Mouse (Mus musculus) heart, postnatal 36 days (tissue): Measurements from ENCODE around the gene Mpv17. TPM values are rescaled to one million over a fixed set of nuclear protein-coding genes. Genes with fewer than 3 reads are reported as not detected.

Source experiments
- DNase-seq, 2 experiments: peaks; one replicate each; pipeline ENCODE4 v3.0.0; 2021 to 2022
- intact Hi-C: fragments of 180-260 bp; cut with DNase I; formaldehyde crosslinking; loops from one replicate; pipeline ENCODE4 v1.15.1; 2025
- total RNA-seq, 2 experiments: library from RNA; stranded (reverse); gene quantifications; 2 replicates each; pipeline ENCODE4 v1.2.3; 2021

The Mpv17 gene
- total RNA-seq = 10 to 100 TPM; 50.7 to 52.0 TPM

DNA sequence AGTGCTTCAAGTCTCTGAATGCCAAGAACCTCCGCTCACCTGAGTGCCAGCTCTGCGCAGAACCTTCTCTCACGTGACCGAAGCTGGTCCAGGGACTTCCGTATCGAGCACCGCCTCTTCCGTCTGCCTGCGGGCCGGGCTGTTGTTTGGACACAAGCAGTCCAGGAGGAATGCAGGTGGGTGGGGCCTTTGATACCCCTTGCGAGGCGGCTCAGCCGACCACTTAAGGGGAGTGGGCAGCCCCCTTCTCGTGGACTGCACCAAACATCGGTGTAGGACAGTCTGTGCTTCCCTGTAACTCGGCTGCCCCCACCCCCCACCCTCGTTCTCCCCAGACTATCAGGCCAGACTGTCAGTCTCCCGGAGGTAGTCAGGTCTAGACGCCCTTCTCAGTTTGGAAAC is at the start of gene Mpv17:
Mpv17 (minus strand) TSS at position 100 of the 402 bp plus-strand sequence.
- DNase-seq = peak; percentile 76 to 84
- intact Hi-C loops = loop anchor here (5.0 kb wide), 1 partner anchor 173 kb away; no protein-coding TSS in a partner anchor

DNA sequence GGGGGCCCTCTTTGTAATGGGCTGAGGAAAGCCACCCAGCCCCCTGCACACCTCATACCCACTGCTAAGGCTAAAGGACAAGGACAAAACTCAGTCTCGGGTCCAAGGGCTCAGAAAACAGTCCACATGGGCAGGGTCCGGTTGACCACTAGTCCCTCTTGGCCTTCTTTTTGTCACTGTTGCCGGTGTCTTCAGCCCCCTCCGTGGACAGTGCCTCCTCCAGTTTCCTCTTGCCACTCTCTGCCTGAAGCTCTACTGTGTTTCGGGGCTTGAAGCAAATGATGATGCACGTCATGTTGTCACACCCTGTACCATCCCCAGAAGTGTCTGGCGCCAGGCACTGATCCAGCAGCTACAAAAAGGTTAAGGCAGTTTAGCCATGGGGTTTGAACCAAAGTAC is 48.9 kb upstream of the Mpv17 start:
- no peak for DNase-seq
- intact Hi-C loops = loop anchor here (2.0 kb wide), 1 partner anchor 18 kb away; the partner anchor contains the start of gene Ppm1g

DNA sequence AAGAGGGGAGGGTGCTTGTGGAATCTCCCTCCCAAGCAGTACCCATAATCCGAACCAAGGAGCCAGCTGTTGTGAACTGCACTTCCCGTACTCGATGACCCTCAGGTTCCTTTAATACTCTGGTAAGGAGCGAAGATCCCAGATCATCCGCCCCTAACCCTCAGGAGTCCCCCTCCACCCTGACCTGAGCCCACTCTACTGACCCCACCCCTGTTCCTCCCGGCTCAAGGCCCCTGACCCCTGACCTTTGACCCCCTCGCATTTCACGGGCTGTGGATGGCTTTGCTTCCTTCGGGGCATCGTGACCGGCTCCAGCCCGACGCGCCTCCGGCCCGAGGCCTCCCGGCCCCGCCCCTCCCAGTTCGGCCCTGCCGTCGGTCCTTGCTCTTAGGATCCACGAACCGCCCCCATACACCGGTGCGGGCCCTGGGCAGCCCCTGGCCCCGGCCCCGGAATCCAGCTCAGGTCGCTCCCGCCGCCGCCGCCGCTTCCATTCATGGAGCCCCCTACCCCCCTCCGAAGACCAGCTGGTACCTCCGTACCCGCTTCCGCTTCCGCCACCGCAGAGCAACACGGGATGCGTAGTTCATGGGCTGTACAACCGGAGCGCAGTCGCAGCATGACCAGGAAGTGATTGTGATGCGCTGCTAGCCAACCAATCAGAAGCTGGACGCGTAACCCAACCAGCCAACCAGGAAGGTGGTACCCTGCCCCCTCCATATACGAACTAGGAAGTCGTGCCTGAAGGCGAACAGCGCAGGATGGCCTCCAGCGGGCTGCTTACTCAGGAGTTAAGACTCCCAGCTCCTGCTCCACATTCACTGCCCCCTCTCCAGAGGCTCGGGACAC is 47.9 kb upstream of the Mpv17 start, which contains the start of gene Zfp513:
Zfp513 (minus strand) TSS at position 562 of the 849 bp plus-strand sequence.
- intact Hi-C loops = loop anchor here (2.0 kb wide), 1 partner anchor 19 kb away; the partner anchor contains the start of gene Ppm1g
- peak; percentile 91 to 92 for DNase-seq

DNA sequence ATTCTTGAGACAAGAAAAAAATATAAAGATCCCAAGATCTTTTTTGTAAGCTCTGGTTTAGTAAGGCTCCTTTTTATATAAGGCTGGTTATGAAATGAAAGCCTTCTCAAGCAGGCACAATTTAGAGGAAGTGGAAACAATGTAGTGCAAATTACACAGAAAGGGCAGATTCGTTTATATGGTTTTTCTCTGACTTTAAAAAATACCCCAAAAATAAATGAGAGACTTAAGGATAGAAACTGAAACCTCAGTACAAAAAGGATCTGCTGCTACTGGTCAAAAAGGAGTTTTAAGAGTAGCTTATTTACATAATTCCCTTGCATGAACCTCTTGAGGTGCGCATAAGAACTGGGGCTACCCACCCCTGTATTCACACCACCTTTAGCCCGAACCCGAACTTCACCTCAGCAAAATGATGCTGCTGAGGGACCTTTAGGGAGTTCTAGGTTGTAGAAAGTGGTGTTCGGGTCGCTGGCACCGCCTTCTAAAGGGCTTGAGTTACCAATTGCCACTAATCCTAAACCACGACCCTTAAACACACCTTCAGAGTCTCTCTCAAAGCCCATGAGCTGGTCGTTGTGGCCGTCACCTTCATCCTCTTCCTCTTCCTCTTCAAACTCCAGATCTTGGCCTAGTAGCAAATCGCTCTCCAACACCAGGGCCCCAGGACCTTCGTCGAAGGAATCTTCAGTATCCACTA is 47.1 kb upstream of the Mpv17 start:
- peak in 1 of 2 experiments; percentile 11 for DNase-seq
- intact Hi-C loops = no loop called here

DNA sequence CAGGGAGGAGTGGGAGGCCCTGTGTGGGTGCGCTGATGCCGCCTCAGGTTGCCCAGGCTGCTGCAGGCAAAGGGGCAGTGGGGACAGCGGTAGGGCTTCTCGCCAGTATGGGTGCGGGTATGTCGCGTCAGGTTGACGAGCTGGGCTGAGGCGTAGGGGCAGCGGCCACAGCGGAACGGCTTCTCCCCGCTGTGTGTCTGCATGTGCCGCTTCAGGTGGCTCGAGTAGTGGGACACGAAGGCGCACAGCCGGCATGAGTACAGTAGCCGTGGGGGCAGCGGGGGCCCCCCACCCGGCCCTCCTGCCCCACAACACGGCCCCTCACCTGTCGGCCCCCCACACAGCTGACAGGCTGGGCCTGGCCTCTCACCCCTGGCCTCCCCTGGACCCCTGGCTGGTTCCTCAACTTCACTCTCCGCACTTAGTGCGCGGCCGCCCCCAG is 46.3 kb upstream of the Mpv17 start:
- intact Hi-C loops = no loop called here
- DNase-seq = peak in 1 of 2 experiments; percentile 16

DNA sequence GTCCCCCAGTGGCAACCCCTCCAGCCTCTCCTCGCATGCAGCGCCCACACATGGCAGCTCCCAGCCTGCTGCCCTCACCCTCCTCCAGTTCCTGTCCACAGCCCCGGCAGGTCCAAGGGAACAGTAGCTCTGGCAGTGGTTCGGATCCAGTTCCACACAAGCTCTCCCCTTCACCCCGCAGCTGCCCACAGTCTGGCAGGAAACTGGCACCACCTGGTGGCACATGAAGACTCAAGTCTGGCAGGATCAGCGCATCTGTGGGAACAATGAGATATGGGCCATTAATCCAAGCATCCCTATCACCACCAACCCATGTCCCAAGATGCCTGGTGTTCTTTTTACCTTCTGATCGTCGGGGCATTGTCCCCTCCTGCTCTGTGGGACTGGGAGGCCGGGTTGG is 45.8 kb upstream of the Mpv17 start:
- intact Hi-C loops = no loop called here
- DNase-seq = no peak

DNA sequence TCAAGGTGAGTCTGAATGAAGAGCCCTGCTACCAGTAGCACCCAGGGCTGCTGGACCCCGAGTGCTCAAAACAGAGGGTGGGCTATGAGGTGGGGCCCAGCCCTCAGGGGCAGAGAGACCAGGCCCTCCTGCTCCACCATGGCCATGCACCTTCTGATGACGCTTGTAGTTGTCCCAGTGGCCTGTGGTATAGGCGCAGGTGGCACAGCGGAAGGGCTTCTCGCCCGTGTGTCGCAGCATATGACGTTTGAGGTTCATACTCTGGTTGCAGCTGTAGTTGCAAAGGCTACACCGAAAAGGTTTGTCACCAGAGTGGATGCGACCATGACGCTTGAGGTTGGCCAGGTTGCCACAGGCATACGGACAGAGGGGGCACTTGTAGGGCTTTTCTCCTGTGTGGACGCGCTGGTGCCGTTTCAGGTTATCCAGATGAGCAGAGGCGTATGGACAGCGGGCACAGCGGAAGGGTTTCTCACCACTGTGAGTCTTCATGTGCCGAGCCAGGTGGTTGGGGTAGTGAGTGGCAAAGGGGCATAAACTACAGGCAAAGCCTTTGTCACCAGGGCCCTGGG is 45.4 kb upstream of the Mpv17 start:
- intact Hi-C loops = no loop called here
- DNase-seq = no peak

DNA sequence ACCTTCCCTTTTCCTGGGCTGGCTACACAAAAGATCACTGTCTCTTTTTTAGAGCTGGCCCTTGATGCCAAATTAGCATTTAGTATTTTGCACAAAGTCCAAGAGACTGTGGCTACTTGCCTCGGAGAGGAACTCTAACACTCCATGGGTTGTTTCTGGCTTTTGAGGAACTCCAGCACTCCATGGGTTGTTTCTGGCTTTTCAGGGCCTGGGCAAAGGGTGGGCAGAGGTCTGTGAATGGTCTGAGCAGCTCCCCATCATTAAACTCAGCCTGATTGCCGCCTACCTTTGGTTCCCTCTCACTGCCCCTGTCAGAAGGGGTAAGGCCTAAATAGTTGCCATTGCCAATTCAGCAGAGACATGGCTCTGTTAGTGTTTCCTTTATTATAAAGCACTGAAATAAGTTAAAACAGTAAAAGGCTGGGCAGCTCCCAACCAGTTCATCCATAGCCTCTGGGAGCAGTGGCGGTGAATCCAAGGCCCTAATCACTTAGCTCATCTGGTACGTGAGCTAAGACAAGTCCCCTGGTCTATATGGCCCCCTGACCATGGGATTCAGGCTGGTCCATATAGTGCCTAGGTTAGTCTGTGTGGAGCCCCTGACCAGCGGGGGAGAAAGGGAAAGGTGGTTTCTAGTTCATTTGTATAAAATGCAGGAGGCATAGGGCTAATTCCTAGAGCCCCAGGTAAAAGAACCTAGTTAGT is 44.7 kb upstream of the Mpv17 start:
- no peak for DNase-seq
- intact Hi-C loops = no loop called here

DNA sequence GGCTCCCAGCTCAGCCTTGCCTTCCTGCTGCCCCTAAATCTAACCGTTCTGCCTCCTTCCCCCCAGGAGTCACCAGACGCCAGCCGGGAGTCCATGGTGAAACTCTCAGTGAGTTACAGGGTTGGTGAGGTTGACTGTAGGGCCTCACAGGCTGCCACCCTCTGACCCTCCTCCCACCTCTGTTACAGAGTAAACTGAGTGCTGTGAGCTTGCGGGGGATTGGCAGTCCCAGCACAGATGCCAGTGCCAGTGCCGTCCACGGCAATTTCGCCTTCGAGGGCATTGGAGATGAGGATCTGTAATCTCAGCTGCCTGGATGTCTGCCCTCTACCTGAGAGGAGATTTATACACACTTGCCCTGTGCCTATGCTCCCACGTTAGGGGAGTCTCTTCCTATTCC is 44.1 kb upstream of the Mpv17 start:
- intact Hi-C loops = no loop called here
- DNase-seq = no peak

DNA sequence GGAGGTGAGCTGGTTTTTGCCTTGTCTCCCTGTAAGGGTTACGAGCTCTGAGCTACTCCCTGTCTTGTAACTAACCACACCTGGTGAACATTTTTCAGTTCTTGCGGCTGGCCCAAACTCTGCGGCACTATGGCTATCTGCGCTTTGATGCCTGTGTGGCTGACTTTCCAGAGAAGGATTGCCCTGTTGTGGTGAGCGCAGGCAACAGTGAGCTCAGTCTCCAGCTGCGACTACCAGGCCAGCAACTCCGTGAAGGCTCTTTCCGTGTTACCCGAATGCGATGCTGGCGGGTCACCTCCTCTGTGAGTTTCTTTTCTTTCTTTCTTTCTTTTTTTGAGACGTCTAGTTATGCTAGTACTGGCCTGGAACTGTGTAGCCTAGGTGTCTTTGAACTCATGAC is 43.0 kb upstream of the Mpv17 start:
- DNase-seq = no peak
- intact Hi-C loops = no loop called here

DNA sequence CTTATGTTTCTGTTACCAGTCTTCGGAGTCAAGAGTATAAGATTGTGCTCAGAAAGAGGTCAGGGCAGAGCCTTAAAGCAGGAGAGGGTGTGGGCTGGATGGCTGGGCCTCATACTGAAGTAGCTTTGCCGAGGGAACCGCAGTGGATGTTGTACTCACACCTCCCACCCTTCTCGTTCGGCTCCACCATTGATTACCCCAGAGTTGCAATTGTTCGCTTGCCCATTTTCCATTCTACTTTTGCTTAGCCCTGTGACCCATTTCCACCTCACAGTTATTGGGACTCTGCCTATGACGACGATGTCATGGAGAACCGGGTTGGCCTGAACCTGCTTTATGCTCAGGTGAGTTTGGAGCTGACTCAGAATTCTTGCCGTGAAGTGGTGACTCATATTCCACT is 42.2 kb upstream of the Mpv17 start:
- no peak for DNase-seq
- intact Hi-C loops = no loop called here

DNA sequence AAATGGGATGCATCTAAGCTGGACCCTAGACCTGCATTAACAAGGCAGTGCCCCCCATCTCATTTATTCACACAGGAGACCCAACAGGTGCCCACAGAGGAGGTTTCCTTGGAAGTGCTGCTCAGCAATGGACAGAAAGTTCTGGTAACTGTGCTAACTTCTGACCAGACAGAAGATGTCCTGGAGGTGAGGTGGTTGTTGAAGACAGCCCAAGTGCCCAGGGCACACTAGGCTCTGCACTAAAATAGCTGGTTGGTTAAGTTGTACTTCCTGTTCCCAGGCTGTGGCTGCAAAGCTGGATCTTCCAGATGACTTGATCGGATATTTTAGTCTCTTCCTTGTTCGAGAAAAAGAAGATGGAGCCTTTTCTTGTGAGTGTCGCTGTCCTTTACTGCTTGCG is 41.6 kb upstream of the Mpv17 start:
- DNase-seq = no peak

DNA sequence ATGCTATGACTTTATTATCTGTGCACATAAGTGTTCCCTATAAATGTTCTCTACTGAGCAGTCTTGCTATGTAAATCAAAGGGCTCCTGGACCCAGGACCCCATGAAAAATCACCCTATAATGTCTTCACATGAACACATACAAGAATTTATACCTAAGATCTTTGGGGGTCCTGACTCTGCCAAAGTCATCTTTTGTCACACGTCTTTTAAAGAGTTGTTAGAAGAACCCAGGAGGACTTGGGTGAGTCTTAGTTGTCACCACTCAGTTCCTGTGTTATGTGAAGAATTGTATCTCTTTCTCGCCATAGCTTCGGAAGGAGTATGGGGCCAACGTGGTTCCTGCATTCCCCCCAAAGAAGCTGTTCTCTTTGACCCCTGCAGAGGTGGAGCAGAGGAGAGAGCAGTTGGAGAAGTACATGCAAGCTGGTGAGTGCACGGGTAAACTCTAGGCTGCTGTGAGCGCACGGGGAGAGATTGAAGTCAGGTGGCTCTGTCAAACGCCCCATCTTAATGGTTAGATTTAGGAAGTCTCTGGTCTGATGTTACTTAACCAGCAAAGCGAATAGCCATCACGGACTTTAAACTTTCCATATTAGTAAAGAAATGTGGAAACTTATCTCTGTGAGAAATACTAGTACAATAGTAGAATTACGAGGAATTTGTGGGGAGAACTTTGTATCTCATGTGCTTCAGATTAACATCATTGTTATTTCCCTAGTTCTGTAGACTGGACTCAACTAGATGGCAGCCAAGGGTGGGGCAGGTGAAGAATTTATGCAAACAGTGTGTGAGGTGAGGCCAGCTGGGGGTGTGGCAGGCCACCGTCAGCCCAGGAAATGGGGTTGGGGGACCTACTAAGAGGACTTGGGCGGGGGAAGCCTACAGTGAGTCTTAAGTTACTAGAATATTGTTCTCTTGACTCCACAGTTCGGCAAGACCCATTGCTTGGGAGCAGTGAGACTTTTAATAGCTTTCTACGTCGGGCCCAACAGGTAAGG is 40.7 kb upstream of the Mpv17 start:
- intact Hi-C loops = loop anchor here (5.0 kb wide), 1 partner anchor 98 kb away; the partner anchor contains the start of gene Ift172

More for the DNA sequence above, 41.6 kb upstream of the Mpv17 start:
- intact Hi-C loops = no loop called here

DNA sequence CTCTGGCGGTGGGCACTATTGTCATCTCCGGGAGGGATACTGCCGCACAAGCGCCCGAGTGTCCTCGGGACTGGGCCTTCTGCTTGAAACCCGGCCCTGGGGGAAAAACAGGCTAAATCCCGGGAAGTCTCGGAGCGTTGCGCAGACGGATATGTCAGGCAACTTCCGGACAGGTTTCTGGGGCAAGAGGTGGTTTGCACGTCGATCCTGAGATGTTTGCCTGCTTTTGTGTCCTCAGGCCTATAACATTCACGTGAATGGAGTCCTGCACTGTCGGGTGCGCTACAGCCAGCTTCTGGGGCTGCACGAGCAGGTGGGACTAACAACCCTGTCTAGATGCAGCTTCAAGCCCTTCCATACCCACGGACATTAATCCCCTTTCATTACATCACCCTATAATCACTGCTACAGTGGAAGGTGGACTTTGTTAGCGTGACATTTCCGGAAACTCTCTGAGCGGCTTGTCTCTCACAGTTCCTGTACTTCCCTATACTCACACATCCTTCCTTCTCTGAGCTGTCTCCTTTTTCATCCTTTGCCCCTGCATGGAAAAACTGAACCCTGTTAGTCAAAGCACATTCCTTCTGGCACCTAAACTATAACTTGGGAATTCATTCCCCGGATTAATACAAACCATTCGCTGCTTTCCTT is 39.7 kb upstream of the Mpv17 start:
- intact Hi-C loops = loop anchor here (2.0 to 5.0 kb wide), 2 partner anchors 47 to 99 kb away; partner anchors contain the start of genes Gm9970, Ift172 and Nrbp1
- no peak for DNase-seq

More for the DNA sequence above, 40.7 kb upstream of the Mpv17 start:
- no peak for DNase-seq

DNA sequence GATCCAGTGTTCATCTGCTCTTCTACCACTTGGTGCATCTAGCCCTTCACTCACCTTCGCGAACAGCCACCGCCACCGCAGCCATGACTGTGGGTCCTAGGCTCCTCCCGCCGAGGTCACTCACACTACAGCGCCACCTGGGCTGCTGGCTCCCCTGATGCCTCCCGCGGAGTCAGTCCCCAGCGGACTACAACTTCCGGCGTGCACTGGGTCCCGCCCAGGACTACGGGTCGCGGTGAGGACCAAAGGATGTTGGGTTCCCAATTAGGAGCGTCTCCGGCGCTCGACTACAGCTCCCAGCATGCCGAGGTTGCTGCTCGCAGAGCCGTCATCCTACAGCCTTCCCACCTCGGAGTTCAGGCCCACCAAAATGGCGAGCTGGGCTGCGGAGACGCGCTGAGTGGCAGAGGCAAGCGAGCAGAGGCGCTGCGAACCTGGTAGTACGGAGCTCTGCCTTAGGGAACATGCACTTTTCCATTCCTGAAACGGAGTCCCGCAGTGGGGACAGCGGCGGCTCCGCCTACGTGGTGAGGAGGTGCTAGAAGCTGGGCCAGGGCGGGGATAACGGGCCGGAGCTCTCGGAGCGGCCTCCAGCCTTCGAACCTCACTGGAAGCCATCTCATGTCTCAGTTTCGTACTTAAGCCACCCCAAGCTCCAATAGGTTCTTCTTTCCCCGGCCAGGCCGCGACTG is 39.0 kb upstream of the Mpv17 start, which contains the start of the genes Snx17 and Eif2b4:
Snx17 (plus strand) TSS at position 289 of the 692 bp plus-strand sequence.
Eif2b4 (minus strand) TSS at position 492 of the 692 bp plus-strand sequence.
- intact Hi-C loops = loop anchor here (1.0 to 5.0 kb wide), 3 partner anchors 13 to 99 kb away; partner anchors contain the start of genes Gm9970, Gtf3c2, Ift172 and Nrbp1
- peak; percentile 99 to 100 for DNase-seq

DNA sequence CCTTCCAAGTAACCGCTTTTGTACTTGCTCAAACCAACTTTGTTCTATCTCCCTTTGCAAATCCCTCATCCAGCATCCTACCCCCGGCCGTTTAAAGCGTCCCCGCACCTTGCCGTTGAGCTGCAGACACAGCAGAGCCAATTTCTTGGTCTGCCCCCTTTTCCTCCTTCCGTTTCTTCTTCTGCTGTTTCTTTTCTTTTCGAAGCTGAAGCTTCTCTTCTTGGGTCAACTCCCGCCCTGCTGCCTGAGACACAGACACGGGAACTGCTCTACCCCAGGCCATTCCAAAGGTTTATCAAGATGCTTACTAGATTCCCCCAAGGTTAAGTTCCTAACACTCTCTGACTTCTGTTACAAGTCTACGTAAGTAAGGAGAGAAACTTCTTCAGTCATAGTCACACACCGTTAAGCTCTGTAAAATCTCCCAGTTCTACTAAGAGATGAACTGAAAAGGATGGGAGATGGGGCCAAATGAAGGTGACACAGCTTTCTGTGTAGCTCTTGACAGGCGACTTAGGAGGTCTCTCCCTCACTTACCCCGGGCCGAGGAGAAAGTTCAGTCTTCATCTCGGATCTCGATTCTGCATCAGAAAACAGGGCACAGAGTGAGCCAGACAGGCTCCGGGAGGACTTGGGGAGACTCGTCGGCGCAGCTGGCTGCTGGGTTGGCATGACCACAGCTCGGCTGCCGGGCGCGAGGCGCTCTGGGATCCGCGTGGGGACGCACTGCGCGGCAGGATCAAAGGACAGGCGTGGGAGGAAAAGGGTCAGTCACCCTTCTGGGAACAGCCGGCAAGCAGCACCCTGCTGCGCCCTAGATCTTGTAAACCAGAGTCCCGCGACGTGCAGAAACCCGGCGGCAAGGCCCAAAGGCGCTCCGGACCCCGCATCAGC is 38.2 kb upstream of the Mpv17 start:
- intact Hi-C loops = loop anchor here (1.0 to 5.0 kb wide), 3 partner anchors 12 to 100 kb away; partner anchors contain the start of genes Gm9970, Gtf3c2, Ift172 and Nrbp1
- no peak for DNase-seq
